Mouse (Mus musculus) liver, embryonic 15.5 days (tissue): ENCODE data around the gene Wnt5a. TPM values are rescaled to one million over a fixed set of nuclear protein-coding genes. Genes with fewer than 3 reads are reported as not detected.
A peak's percentile ranks its signal among the peaks of the same experiment; 100 is the strongest.

Experiments
- ATAC-seq: fragments of 200-750 bp; cut with Nextera tagmentation; 2 replicates; pipeline ENCODE4 v1.8.0; 2017; ENCODE audit warnings: moderate number of reproducible peaks, mild to moderate bottlenecking, moderate library complexity; ENCODE audit not compliant: insufficient read depth
- H3K27ac ChIP-seq: fragments of 300-500 bp; sonication (generic); replicated peaks from 2 replicates; pipeline ENCODE4 v1.5.1; 2015; ENCODE audit warnings: mild to moderate bottlenecking, inconsistent platforms
- H3K27me3 ChIP-seq: fragments of 300-500 bp; sonication (generic); 2 replicates; pipeline ENCODE4 v1.6.1; 2015; ENCODE audit warnings: mild to moderate bottlenecking, inconsistent platforms
- H3K36me3 ChIP-seq: fragments of 300-500 bp; sonication (generic); replicated peaks from 2 replicates; pipeline ENCODE4 v1.6.1; 2015; ENCODE audit warnings: moderate library complexity, mild to moderate bottlenecking, inconsistent platforms
- H3K4me1 ChIP-seq: fragments of 300-500 bp; sonication (generic); replicated peaks from 2 replicates; pipeline ENCODE4 v1.6.1; 2015; ENCODE audit warnings: inconsistent platforms
- H3K4me2 ChIP-seq: fragments of 300-500 bp; sonication (generic); 2 replicates; pipeline ENCODE4 v1.6.1; 2015; ENCODE audit warnings: moderate library complexity, mild to moderate bottlenecking, inconsistent platforms
- H3K4me3 ChIP-seq: fragments of 300-500 bp; sonication (generic); replicated peaks from 2 replicates; pipeline ENCODE4 v1.5.1; 2015; ENCODE audit warnings: mild to moderate bottlenecking, inconsistent platforms
- H3K9ac ChIP-seq: fragments of 300-500 bp; sonication (generic); 2 replicates; pipeline ENCODE4 v1.6.1; 2015; ENCODE audit warnings: moderate library complexity, mild to moderate bottlenecking, inconsistent platforms
- H3K9me3 ChIP-seq: fragments of 300-500 bp; sonication (generic); replicated peaks from 2 replicates; pipeline ENCODE4 v1.6.1; 2016; ENCODE audit warnings: inconsistent platforms
- WGBS: fragments of 180-500 bp; shearing (Covaris S2); methylation state at CpG from one replicate; pipeline ENCODE4 v1.1.7; 2015; ENCODE audit warnings: mixed read lengths; ENCODE audit not compliant: insufficient replicate concordance; 5-methylcytosine and 5-hydroxymethylcytosine counted together
- polyA plus RNA-seq: library from polyadenylated mRNA; unstranded; fragments of >200 nt; fragmentation: Nextera tagmentation; extraction: Ambion mirVana; gene quantifications from 2 replicates; pipeline ENCODE4 v1.2.1, GENCODE M21; 2015

Gene Wnt5a
- polyA plus RNA-seq = 0.21 and 0.33 TPM in 2 replicates

DNA sequence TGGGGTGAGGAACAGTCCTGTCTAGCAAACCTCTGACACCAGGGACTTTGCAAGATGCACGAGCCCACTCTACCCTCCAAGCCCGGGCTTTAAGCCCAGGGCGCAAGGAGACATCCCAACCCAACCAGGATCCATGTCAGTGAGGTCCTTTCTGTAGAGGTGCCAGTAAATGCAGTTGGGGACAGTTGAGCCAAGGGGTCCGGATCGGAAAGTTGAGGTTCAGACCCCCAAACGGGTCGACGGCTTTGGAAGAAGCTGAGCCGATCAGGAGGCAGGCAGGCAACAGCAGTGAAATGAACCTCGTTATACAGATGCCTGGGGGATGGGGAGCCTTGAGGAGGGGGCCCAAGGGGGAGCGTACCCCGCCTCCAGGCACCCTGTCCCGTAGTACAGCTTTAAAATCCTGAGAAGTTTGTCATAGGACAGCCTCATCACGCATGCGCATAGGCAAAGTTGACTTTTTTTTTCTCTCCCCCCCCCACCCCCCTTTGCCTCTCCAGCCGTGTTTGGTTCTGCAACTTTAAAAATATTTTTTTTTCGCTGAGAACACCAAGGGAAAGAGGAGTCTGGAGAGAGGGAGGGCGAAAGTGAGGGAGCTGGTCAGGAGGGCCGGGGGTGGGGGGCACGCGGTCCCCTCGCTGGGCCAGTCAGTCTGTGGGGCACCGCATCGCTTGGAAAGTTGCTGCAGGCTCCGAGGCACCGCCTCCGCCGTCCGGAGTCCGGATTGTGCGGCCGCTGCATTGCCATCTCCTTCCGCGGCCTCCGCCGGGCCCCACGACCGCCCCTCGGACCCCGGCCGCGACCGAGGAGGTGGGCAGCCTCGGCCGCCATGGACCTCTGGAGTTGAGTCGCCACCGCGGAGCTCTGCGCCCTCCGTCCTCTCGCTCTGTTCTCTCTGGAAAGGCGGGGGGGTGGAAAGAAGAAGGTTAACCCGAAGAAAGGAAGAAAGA is at the start of gene Wnt5a:
Wnt5a (plus strand) TSS at position 650 of the 950 bp plus-strand sequence.
- WGBS = 1% methylated on average over 53 of the region's 53 CpGs
- Histone ChIP-seq H3K27me3 (peaks cover 84% of the 10 kb centered on the region), H3K9me3 (no peaks in the 10 kb centered on the region), H3K9ac (no peak within 1 kb of the TSS), H3K36me3 (no peaks in the 10 kb centered on the region), H3K4me1 (no peaks in the 10 kb centered on the region; the same call in 1 of the 2 replicates), H3K27ac (no peak within 1 kb of the TSS), H3K4me3 (peak within 1 kb of the TSS; percentile 44), H3K4me2 (peak within 1 kb of the TSS; percentile 61)
- ATAC-seq = no peak

DNA sequence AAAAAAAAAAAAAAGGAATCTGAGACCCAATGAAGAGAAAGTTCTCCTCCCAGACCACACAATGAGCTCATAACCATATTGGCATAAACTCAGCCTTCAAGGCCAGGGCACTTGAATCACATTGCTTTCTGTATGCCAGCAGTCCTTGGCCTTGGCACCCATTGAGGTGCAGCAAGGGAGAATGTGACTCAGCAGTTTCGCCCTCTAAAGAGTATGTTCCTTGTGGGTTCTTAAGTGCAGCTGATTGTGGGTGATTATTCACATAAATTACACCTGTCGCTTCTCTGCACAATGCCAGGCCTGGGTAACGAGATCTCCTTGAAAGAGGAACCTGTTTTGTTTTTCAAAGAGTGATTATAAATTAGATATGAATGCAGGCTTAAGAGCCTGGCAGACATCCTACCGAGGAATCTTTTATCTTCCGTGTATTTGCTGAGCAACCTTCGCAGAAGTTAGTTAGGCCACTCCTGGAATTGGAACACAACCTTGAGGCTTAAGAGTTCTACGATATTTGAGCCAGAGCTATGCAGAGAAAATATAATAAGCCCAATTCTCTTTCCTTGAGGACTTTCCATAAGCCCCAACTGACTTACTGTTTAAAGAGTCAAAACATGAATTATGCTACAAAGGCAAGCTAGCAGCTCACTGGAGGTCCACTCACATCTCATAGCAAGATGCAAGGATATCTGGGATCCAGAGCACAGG is 48.0 kb upstream of the Wnt5a start:
- Histone ChIP-seq H3K9me3 (no peaks in the 10 kb centered on the region), H3K27me3 (no peaks in the 10 kb centered on the region), H3K36me3 (no peaks in the 10 kb centered on the region), H3K27ac (no peak overlapping the region), H3K9ac (no peak overlapping the region), H3K4me2 (no peak overlapping the region), H3K4me1 (no peaks in the 10 kb centered on the region), H3K4me3 (no peak overlapping the region)
- WGBS = 43% methylated on average over 7 of the region's 7 CpGs
- no peak for ATAC-seq

DNA sequence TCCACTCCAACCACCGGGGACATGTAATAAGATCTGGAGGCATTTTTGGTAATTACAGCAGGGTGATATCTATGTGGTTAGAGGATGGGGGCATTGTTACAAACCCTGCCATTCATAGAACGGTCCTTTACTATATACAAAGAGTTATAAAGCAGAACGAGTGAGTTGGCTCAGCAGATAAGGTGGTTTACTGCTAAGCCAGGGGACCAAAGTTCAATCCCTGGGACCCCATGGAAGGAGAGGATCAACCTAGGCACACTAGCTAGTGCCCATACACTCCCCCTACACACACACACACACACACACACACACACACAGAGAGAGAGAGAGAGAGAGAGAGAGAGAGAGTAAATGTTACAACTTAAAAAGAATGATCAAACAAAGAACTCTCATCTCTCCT is 47.1 kb upstream of the Wnt5a start:
- Histone ChIP-seq H3K27ac (no peak overlapping the region), H3K9ac (no peak overlapping the region), H3K36me3 (no peaks in the 10 kb centered on the region), H3K4me3 (no peak overlapping the region), H3K4me1 (no peaks in the 10 kb centered on the region), H3K4me2 (no peak overlapping the region), H3K9me3 (no peaks in the 10 kb centered on the region), H3K27me3 (no peaks in the 10 kb centered on the region)
- no peak for ATAC-seq
- 44% methylated on average over 3 of the region's 3 CpGs for WGBS

DNA sequence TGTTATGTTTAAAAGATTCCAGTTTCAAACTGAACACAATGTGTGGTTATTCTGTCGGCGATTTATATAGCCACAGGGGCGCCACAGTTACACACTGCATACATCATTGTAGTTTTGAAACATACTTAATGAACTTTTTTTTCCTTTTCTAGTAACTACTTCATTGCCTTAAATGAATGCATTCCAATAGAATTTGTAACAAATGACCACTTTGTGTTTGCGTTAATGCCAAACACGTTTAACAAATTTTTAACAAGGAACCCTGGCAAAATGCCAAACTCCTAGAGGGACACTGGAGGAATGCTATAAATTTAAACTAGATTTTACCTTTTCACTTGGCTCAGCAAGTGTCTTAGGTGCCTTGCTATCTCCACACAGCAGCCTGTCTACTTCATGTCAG is 36.6 kb upstream of the Wnt5a start:
- no peak for ATAC-seq
- H3K27ac ChIP-seq = no peak overlapping the region

DNA sequence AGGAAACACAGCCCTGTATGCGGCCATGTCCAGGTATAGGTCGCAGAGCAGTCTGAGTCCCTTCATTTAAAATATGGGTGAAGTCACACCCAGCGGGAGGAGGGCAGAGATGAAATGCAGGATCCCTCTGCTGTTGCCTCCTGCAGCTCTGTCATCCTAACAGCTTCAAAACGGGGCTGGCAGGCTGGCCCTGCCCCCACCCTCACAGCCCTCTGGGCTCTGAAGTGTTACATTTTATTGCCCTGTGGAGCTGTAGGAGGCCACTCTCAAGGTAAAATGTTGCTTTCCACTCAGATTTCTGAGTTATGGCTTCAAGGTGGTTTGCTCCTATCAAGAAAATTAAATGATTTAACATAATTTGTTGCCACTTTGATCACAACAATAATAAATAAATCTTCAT is 34.9 kb upstream of the Wnt5a start:
- no peaks in the 10 kb centered on the region for H3K9me3 ChIP-seq
- ATAC-seq = no peak
- H3K27ac ChIP-seq = no peak overlapping the region
- no peak overlapping the region for H3K4me3 ChIP-seq
- 33% methylated on average over 4 of the region's 4 CpGs for WGBS
- no peaks in the 10 kb centered on the region for H3K36me3 ChIP-seq
- no peaks in the 10 kb centered on the region for H3K4me1 ChIP-seq
- no peaks in the 10 kb centered on the region for H3K27me3 ChIP-seq
- H3K9ac ChIP-seq = no peak overlapping the region
- H3K4me2 ChIP-seq = no peak overlapping the region

More for the DNA sequence above, 36.6 kb upstream of the Wnt5a start:
- Histone ChIP-seq H3K36me3 (no peaks in the 10 kb centered on the region), H3K9ac (no peak overlapping the region), H3K27me3 (no peaks in the 10 kb centered on the region), H3K4me1 (no peaks in the 10 kb centered on the region), H3K9me3 (no peaks in the 10 kb centered on the region), H3K4me3 (no peak overlapping the region), H3K4me2 (no peak overlapping the region)
- 69% methylated on average over 5 of the region's 5 CpGs for WGBS

DNA sequence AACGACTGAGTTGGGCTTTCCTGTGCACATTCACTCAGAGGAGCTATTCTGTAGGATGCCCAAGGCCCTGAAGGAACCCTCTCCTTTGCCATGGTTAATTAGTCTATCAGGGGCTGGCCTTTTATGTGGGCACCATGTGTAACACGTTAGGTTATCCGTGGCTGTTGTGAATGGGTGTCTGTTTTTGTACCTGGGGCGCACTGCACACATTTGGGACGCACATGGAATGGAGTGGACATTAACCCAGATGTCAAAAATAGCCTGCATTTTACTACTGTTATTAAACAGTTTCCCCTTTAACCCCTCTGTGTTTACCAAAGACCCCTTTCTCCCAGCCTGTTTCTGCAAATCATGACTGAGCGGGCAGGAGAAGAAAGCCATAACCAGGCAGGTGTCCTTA is 34.3 kb upstream of the Wnt5a start:
- H3K9ac ChIP-seq = no peak overlapping the region
- 59% methylated on average over 6 of the region's 6 CpGs for WGBS
- no peak overlapping the region for H3K4me2 ChIP-seq
- H3K9me3 ChIP-seq = no peaks in the 10 kb centered on the region
- H3K27ac ChIP-seq = no peak overlapping the region
- no peaks in the 10 kb centered on the region for H3K27me3 ChIP-seq
- no peaks in the 10 kb centered on the region for H3K4me1 ChIP-seq
- H3K4me3 ChIP-seq = no peak overlapping the region
- H3K36me3 ChIP-seq = no peaks in the 10 kb centered on the region
- no peak for ATAC-seq

DNA sequence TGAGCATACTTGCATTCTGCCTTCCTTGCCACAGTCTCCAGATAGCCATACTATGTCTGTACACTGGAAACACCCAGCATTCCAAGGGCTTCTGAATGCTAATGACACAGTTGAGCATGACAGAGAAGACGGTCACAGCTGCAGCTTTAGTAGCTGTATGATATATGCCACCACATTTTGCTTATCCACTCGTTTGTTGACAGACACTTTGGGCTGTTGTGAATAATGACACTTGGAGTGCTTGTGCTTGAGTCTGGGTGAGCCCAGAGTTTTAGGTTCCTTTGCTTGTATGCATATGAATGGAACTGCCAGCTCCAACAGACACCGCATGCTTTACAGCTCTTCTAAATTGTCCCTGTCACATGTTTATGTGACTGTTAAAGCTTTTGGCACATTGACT is 29.5 kb upstream of the Wnt5a start:
- ATAC-seq = no peak
- Histone ChIP-seq H3K4me3 (no peak overlapping the region), H3K9ac (no peak overlapping the region), H3K36me3 (no peaks in the 10 kb centered on the region), H3K4me2 (no peak overlapping the region), H3K27me3 (no peaks in the 10 kb centered on the region), H3K27ac (no peak overlapping the region), H3K9me3 (no peaks in the 10 kb centered on the region), H3K4me1 (no peaks in the 10 kb centered on the region)
- WGBS = 50% methylated on average over 3 of the region's 3 CpGs

DNA sequence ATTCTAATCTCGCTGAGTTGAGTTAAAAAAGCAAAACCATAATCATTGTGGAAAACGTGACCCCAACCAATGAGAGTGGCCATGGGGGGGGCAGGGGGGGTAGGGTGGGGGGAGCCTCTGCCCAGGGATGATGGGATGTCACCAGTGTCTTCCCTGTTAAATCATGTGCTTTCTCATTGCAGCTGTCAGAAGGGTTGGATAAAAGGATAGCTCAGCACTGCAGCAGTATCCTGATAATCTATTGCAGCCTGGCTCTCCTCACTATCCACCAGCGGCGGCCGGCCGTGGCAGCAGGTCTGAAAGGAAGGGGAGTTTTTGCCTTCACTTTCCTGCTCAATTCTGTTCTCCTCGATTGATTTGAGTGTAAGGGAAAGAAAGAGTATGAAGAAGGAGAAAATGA is 29.1 kb upstream of the Wnt5a start:
- no peak for ATAC-seq
- H3K9ac ChIP-seq = no peak overlapping the region
- H3K4me3 ChIP-seq = no peak overlapping the region
- H3K4me2 ChIP-seq = no peak overlapping the region
- WGBS = 31% methylated on average over 7 of the region's 7 CpGs
- no peaks in the 10 kb centered on the region for H3K4me1 ChIP-seq
- H3K9me3 ChIP-seq = no peaks in the 10 kb centered on the region
- H3K27ac ChIP-seq = no peak overlapping the region
- H3K27me3 ChIP-seq = no peaks in the 10 kb centered on the region
- H3K36me3 ChIP-seq = no peaks in the 10 kb centered on the region

DNA sequence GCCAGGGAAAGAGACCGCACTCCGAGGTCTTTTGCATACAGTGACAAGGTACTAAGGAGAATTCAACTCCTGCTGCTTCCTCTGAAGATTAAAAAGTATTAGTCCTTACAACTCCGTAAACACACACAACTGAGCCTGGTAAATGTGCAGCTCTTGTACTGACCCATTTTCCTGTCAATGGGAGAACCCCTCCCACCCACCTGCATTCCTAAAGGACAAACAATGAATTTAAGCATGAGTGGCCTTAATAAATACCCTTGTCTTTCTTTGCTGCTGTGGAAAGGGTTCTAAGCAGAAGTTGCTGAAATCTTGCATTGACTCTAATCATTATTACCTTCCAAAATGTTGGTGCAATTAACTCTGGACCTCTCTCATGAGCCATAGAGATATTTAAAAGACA is 27.8 kb upstream of the Wnt5a start:
- no peak overlapping the region for H3K9ac ChIP-seq
- H3K4me1 ChIP-seq = no peaks in the 10 kb centered on the region
- ATAC-seq = no peak
- H3K4me2 ChIP-seq = no peak overlapping the region
- H3K9me3 ChIP-seq = no peaks in the 10 kb centered on the region
- H3K27me3 ChIP-seq = no peaks in the 10 kb centered on the region
- H3K36me3 ChIP-seq = no peaks in the 10 kb centered on the region
- H3K27ac ChIP-seq = no peak overlapping the region
- no peak overlapping the region for H3K4me3 ChIP-seq
- 53% methylated on average over 3 of the region's 3 CpGs for WGBS

DNA sequence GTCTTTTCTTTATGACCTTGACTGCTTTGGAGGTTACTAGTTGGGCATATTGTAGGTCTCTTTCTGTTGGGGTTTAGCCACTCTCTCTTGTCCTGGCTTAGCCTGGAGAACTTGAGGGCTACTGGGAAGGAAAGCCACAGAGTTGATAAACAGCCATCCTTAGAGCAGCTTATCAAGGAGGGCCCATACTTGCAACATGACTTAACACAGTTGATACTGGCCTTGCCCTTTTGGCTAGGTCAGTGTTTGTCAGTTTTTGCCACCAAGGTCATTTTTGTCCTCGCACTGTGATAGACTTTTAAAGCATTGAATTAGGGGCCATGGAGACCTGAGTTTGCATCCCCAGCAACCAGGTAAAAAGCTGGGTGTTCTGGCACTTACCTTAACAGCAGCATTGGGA is 23.7 kb upstream of the Wnt5a start:
- Histone ChIP-seq H3K27me3 (no peaks in the 10 kb centered on the region), H3K36me3 (no peaks in the 10 kb centered on the region), H3K4me3 (no peak overlapping the region), H3K4me1 (no peaks in the 10 kb centered on the region), H3K27ac (no peak overlapping the region), H3K4me2 (no peak overlapping the region), H3K9me3 (no peaks in the 10 kb centered on the region), H3K9ac (no peak overlapping the region)
- ATAC-seq = no peak
- WGBS = 46% methylated on average over 1 of the region's 1 CpGs

DNA sequence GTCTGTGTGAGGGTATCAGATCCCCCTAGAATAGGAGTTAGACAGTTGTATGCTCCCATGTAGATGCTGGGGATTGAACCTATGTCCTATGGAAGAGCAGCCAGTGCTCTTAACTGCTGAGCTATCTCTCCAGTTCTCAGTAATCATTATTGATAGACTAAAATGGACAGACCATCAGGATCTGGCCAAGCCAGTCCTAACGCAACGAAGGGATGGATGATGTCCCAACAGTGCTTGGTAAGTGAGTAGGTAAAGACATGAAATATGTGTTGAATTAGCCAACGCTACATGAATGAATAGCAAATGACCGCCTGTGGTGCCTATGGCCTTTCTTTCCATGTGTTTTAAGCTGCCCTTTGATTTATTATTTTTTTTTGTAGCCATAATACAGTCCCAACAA is 10.7 kb upstream of the Wnt5a start:
- H3K27me3 ChIP-seq = no peaks in the 10 kb centered on the region
- no peak for ATAC-seq
- H3K9me3 ChIP-seq = no peaks in the 10 kb centered on the region
- 77% methylated on average over 4 of the region's 4 CpGs for WGBS
- H3K4me3 ChIP-seq = no peak overlapping the region
- no peaks in the 10 kb centered on the region for H3K36me3 ChIP-seq
- no peak overlapping the region for H3K4me2 ChIP-seq
- H3K27ac ChIP-seq = no peak overlapping the region
- H3K9ac ChIP-seq = no peak overlapping the region
- no peaks in the 10 kb centered on the region for H3K4me1 ChIP-seq
